Mouse (Mus musculus) ES-E14 (cell line): Measurements from ENCODE around the gene Phldb1.

Experiments
- CHD2 ChIP-seq: IDR thresholded peaks from 2 replicates; pipeline ENCODE4 v1.6.1; 2014; ENCODE audit warnings: mild to moderate bottlenecking, low read depth, low read length, inconsistent platforms
- HCFC1 ChIP-seq: IDR thresholded peaks from 2 replicates; pipeline ENCODE4 v1.6.1; 2012; ENCODE audit warnings: low read length, inconsistent platforms, borderline replicate concordance; ENCODE audit not compliant: insufficient read depth
- MAFK ChIP-seq: IDR thresholded peaks from 2 replicates; pipeline ENCODE4 v1.6.1; 2014; ENCODE audit warnings: mild to moderate bottlenecking, low read depth, low read length, inconsistent platforms; ENCODE audit not compliant: insufficient read depth
- ZNF384 ChIP-seq: IDR thresholded peaks from 2 replicates; pipeline ENCODE4 v1.6.1; 2012; ENCODE audit warnings: low read depth, low read length, inconsistent platforms

- no peak for TF ChIP-seq CHD2
- no peak for TF ChIP-seq HCFC1
- TF ChIP-seq MAFK: no peak
- TF ChIP-seq ZNF384: no peak
These were observed 88.0 kb downstream of the Phldb1 start for GRCm38 (mm10) chr9:44647026-44647425.
